15 mouse cellular contexts compared by ENCODE assay signal in genomic region chr10:94122595-94122994, GRCm38 (mm10). TPM values are rescaled to one million over a fixed set of nuclear protein-coding genes. Genes with fewer than 3 reads are reported as not detected.
DNase-seq lines count a peak whose midpoint lies in the region; ATAC-seq lines count a peak whose summit lies in the region.
"Had no signal": no experiment of that assay in that cellular context is flagged by ENCODE, and none has a peak within 500 bp of the region (broad histone marks: within the 10 kb centered on the region; RNA-seq: fewer than 3 reads in every experiment).

No protein-coding gene starts in this region.

- peaks cover 19% of the 10 kb centered on the region for H3K4me1 ChIP-seq in liver, embryonic 15.5 days (replicated peaks)
- H3K4me1 ChIP-seq: embryonic facial prominence, embryonic 15.5 days; limb, embryonic 13.5 days had no signal

- H3K27ac ChIP-seq in liver, embryonic 15.5 days (replicated peaks): 0 out of 2 replicates have a peak overlapping the region, but pooled peaks have one; percentile 22
- H3K27ac ChIP-seq: embryonic facial prominence, embryonic 15.5 days; heart, adult 2 months; hindbrain, embryonic 14.5 days; layer of hippocampus, adult 2 months; limb, embryonic 13.5 days had no signal

- WGBS in liver, embryonic 15.5 days (ENCODE audit: insufficient replicate concordance): 43% methylated on average over 7 of the region's 7 CpGs

- DNase-seq in layer of hippocampus, adult 9-11 months: peak; percentile 80
- no peak for DNase-seq in layer of hippocampus, postnatal 36 days
- peak; percentile 71 for DNase-seq in c-Kit-positive CD71-positive TER-119-negative erythroid progenitor cells, embryonic 14.5 days (ENCODE audit: low read depth)
- DNase-seq in spleen, postnatal 4 days (ENCODE audit: low spot score in 2 of 2): peak; percentile 67 to 68
- DNase-seq in lung, adult 18-20 months: no peak
- no peak for DNase-seq in thymus, adult 18-20 months
- DNase-seq: cerebellum, postnatal 10 days; kidney, adult 18-20 months; lung, postnatal 4 days had no signal

- no peak overlapping the region for H3K9ac ChIP-seq in liver, embryonic 15.5 days
- H3K9ac ChIP-seq: embryonic facial prominence, embryonic 15.5 days; hindbrain, embryonic 14.5 days; limb, embryonic 13.5 days had no signal

- no peaks in the 10 kb centered on the region for H3K27me3 ChIP-seq in liver, embryonic 15.5 days
- H3K27me3 ChIP-seq: embryonic facial prominence, embryonic 15.5 days; limb, embryonic 13.5 days had no signal

- H3K9me3 ChIP-seq in liver, embryonic 15.5 days (replicated peaks): no peaks in the 10 kb centered on the region
- H3K9me3 ChIP-seq: embryonic facial prominence, embryonic 15.5 days; limb, embryonic 13.5 days had no signal

- peaks cover 55% of the 10 kb centered on the region for H3K36me3 ChIP-seq in liver, embryonic 15.5 days (replicated peaks)
- H3K36me3 ChIP-seq: embryonic facial prominence, embryonic 15.5 days had no signal

- peak overlapping the region; percentile 1; the same call in 1 of the 2 replicates for H3K4me2 ChIP-seq in liver, embryonic 15.5 days
- H3K4me2 ChIP-seq: embryonic facial prominence, embryonic 15.5 days; hindbrain, embryonic 14.5 days; limb, embryonic 13.5 days had no signal

- ATAC-seq in liver, embryonic 15.5 days (ENCODE audit: insufficient read depth): peak; percentile 86

- H3K4me3 ChIP-seq in liver, embryonic 15.5 days (replicated peaks): no peak overlapping the region
- H3K4me3 ChIP-seq: embryonic facial prominence, embryonic 15.5 days; heart, adult 2 months; layer of hippocampus, adult 2 months; limb, embryonic 13.5 days had no signal

RNA-seq across cellular contexts. Expression of gene Nr2c1, which starts 25.2 kb away (rescaled TPM):
- 1 to 10 TPM; 9.2 to 9.7 TPM for total RNA-seq in layer of hippocampus, postnatal 36 days (2021)
- 2.6 and 2.8 TPM in 2 replicates for polyA plus RNA-seq in liver, embryonic 15.5 days (2015; fragmentation: Nextera tagmentation; extraction: Ambion mirVana)

Comparison
In these comparisons a context has a peak if more than half of its experiments do, and no peak if none do; other contexts are left out.
1. DNase-seq: peak in layer of hippocampus, adult 9-11 months (single experiment), c-Kit-positive CD71-positive TER-119-negative erythroid progenitor cells, embryonic 14.5 days (single experiment) and spleen, postnatal 4 days (2 of 2); none in layer of hippocampus, postnatal 36 days (0 of 2), lung, adult 18-20 months (0 of 2) and thymus, adult 18-20 months (0 of 2).